Mouse (Mus musculus) lung, embryonic 14.5 days (tissue): ENCODE results near the gene Npl. TPM values are rescaled to one million over a fixed set of nuclear protein-coding genes. Genes with fewer than 3 reads are reported as not detected.
A peak's percentile ranks its signal among the peaks of the same experiment; 100 is the strongest.
"Not testable (repeated sequence)": the region's sequence is repeated elsewhere in the genome, so short reads cannot be mapped to it uniquely, and the experiment has no call there.

Experiments
- ATAC-seq: fragments of 200-750 bp; cut with Nextera tagmentation; 2 replicates; pipeline ENCODE4 v1.8.0; 2017; ENCODE audit warnings: mild to moderate bottlenecking, moderate TSS enrichment, moderate library complexity; ENCODE audit not compliant: insufficient read depth
- DNase-seq: peaks from one replicate; pipeline ENCODE4 v3.0.0-alpha.2; 2015
- H3K27ac ChIP-seq: fragments of 300-500 bp; sonication (generic); 2 replicates; pipeline ENCODE4 v1.5.1; 2014; ENCODE audit warnings: low read depth, mild to moderate bottlenecking, moderate library complexity
- H3K27me3 ChIP-seq: fragments of 300-500 bp; sonication (generic); 2 replicates; pipeline ENCODE4 v1.6.1; 2014; ENCODE audit warnings: low read length, control low read depth; ENCODE audit not compliant: insufficient read depth
- H3K36me3 ChIP-seq: fragments of 300-500 bp; sonication (generic); 2 replicates; pipeline ENCODE4 v1.6.1; 2014; ENCODE audit warnings: control low read depth; ENCODE audit not compliant: insufficient read depth
- H3K4me1 ChIP-seq: fragments of 300-500 bp; sonication (generic); 2 replicates; pipeline ENCODE4 v1.6.1; 2014; ENCODE audit warnings: antibody characterized with exemption, control low read depth; ENCODE audit not compliant: insufficient read depth
- H3K4me2 ChIP-seq: fragments of 300-500 bp; sonication (generic); 2 replicates; pipeline ENCODE4 v1.6.1; 2014; ENCODE audit warnings: mild to moderate bottlenecking
- H3K4me3 ChIP-seq: fragments of 300-500 bp; sonication (generic); 2 replicates; pipeline ENCODE4 v1.5.1; 2014; ENCODE audit warnings: low read depth, low read length
- H3K9ac ChIP-seq: fragments of 300-500 bp; sonication (generic); 2 replicates; pipeline ENCODE4 v1.6.1; 2014
- H3K9me3 ChIP-seq: fragments of 300-500 bp; sonication (generic); 2 replicates; pipeline ENCODE4 v1.6.1; 2016; ENCODE audit warnings: low read depth, low read length, control low read depth
- CTCF ChIP-seq: IDR thresholded peaks from 2 replicates; pipeline ENCODE4 v1.5.1; 2016; ENCODE audit warnings: antibody characterized with exemption, low read depth
- WGBS: fragments of 180-500 bp; shearing (Covaris S2); extraction: QIAGEN DNeasy Blood & Tissue Kit; methylation state at CpG from one replicate; pipeline ENCODE4 v1.1.7; 2014; 5-methylcytosine and 5-hydroxymethylcytosine counted together
- polyA plus RNA-seq: library from polyadenylated mRNA; unstranded; fragments of >200 nt; fragmentation: Nextera tagmentation; extraction: Ambion mirVana; gene quantifications from 2 replicates; pipeline ENCODE4 v1.2.1, GENCODE M21; 2014

The Npl gene
- polyA plus RNA-seq, 1 experiment from 2014 or later, result 8.1 TPM

DNA sequence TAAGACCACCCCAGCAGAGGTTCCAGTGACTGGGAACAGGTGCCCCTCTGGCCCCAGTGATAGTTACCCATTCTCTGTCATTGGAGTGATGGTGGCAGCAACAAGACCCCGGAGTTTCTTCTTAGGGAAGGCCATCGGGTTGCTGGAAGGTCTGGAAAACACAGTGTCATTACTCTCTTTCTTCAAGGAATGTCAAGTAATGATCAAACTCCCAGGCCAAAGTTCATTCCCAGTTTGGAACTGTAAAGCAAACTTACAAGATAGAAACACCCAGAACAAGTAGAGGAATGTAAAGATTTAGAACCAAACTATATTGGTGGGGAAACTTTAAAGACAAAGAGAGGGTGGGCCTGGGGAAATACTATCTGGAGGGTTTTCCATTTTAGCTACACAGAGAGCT is 4.6 kb downstream of the Npl start:
- H3K27me3 ChIP-seq, result no peaks in the 10 kb centered on the region
- WGBS, result 73% methylated on average over 2 of the region's 2 CpGs
- no peaks in the 10 kb centered on the region for H3K36me3 ChIP-seq
- no peak overlapping the region for H3K9ac ChIP-seq
- H3K9me3 ChIP-seq, result no peaks in the 10 kb centered on the region
- no peak overlapping the region for H3K4me2 ChIP-seq
- 0 out of 2 replicates have a peak, but pooled peaks cover 4% of the 10 kb centered on the region for H3K4me1 ChIP-seq
- TF ChIP-seq CTCF, result no peak
- ATAC-seq (no peak), DNase-seq (no peak)
- H3K27ac ChIP-seq, result no peak overlapping the region
- H3K4me3 ChIP-seq, result no peak overlapping the region

DNA sequence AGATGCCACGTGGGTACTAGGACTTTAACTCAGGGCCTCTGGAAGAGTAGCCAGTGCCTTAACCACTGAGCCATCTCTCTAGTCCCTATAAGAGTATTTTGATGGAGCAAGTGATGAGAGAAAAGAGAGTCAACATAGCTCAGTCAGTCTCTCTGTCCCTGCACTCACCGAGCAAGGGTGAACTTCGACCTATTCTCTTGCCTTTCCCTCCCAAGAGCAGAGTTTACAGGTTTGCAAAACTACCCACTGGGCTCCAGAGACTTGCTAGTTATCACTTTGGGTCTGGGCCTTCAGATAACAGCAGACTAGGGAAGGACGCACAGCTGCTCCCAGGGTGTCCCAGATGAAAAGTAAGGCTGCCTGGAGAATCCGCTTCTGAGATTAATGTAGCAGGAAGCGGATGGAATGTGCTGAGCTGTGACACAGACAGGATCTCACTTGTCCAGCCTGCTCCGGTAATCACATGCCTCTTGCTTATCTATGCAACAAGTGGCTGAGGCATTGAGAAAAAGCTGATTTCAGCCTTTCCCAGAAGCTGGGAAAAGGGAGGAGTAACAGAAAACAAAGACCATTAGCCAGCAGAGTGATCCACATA is 7.0 kb downstream of the Npl start:
- peak overlapping the region; percentile 50; the same call in 1 of the 2 replicates for H3K27ac ChIP-seq
- H3K4me1 ChIP-seq, result 0 out of 2 replicates have a peak, but pooled peaks cover 4% of the 10 kb centered on the region
- H3K9me3 ChIP-seq, result no peaks in the 10 kb centered on the region
- no peak overlapping the region; the same call in 1 of the 2 replicates for H3K9ac ChIP-seq
- no peak overlapping the region for H3K4me3 ChIP-seq
- DNase-seq (peak; percentile 72), ATAC-seq (peak; percentile 89; the same call in 1 of the 2 replicates)
- WGBS, result 13% methylated on average over 7 of the region's 7 CpGs
- H3K36me3 ChIP-seq, result no peaks in the 10 kb centered on the region
- no peaks in the 10 kb centered on the region for H3K27me3 ChIP-seq
- no peak for TF ChIP-seq CTCF
- H3K4me2 ChIP-seq, result no peak overlapping the region

DNA sequence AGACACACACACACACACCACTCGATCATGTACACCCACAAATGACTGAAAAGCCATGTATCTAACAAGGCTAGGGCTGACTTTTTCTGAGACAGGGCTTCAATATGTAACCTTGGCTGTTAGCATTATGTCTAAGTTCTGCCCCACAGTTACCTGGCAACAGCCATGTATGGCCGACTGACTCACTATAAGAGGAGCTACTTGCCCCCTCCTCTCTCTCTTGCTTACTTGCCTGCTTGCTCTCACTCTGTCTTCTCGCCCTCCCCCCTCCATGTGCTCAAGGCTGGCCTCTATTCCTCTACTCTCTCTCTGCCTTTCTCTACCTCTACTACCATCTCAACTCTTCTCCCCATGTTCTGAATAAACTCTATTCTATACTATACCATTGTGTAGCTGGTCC is 9.1 kb downstream of the Npl start:
- Histone ChIP-seq H3K9me3 (no peaks in the 10 kb centered on the region), H3K27ac (no peak overlapping the region), H3K4me1 (0 out of 2 replicates have a peak, but pooled peaks cover 4% of the 10 kb centered on the region), H3K9ac (no peak overlapping the region), H3K4me3 (no peak overlapping the region), H3K36me3 (no peaks in the 10 kb centered on the region), H3K27me3 (no peaks in the 10 kb centered on the region), H3K4me2 (no peak overlapping the region)
- no peak for TF ChIP-seq CTCF
- DNase-seq, result no peak
- 76% methylated on average over 3 of the region's 3 CpGs for WGBS
- no peak for ATAC-seq

DNA sequence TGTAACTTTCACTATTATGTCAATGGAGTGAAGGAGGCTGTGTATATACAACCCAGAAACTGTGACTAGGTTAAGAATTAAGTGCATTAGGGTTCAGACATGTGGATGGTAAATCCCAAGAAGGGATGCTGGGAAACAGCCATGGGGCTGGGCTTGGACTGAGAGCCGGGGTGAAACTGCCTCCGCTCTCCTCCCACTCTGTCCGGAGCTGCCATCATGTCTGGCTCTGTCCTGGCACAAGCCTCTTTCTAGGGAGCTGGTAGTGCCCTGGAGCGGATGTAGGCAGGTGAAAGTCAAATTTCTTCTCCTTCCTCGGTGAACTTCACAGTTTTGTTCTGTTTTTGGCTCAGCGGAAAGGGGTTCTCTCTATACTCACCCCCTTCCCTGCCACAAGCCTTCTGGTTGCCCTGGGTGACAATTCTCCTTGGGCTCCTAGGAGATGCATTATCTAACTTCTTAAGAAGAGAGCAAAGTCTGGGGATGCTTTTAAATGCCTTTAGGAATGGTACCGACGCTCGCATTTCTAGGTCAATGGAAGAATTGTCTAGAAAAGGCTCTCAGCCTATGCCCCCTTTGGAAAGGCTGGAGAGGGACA is 10.0 kb downstream of the Npl start:
- 74% methylated on average over 9 of the region's 9 CpGs for WGBS
- Histone ChIP-seq H3K9ac (no peak overlapping the region), H3K4me2 (no peak overlapping the region), H3K27me3 (no peaks in the 10 kb centered on the region), H3K27ac (no peak overlapping the region), H3K4me1 (0 out of 2 replicates have a peak, but pooled peaks cover 4% of the 10 kb centered on the region), H3K36me3 (no peaks in the 10 kb centered on the region), H3K9me3 (no peaks in the 10 kb centered on the region), H3K4me3 (no peak overlapping the region)
- DNase-seq (no peak), ATAC-seq (no peak)
- no peak for TF ChIP-seq CTCF

DNA sequence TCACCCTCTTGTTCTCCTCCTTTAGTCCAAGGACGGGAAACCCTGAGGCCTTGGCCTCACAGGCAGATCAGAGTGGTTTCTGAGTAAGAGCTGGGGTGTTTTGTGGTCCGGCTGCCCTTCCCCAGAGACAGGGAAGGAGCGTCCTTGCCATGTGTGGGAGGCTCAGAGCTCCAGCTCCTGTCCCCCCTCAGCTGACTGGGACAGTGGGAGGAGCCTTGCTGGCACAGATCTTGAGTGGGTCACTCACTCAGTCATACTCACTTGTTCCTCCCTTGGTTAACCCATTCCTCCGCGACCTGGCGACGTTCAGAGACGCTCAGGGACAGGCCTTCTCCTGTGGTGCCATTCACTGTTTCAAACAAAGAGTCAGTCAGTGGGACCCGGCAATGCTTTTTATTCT is 14.2 kb downstream of the Npl start:
- TF ChIP-seq CTCF, result no peak
- WGBS, result 67% methylated on average over 9 of the region's 9 CpGs
- no peak overlapping the region for H3K4me3 ChIP-seq

DNA sequence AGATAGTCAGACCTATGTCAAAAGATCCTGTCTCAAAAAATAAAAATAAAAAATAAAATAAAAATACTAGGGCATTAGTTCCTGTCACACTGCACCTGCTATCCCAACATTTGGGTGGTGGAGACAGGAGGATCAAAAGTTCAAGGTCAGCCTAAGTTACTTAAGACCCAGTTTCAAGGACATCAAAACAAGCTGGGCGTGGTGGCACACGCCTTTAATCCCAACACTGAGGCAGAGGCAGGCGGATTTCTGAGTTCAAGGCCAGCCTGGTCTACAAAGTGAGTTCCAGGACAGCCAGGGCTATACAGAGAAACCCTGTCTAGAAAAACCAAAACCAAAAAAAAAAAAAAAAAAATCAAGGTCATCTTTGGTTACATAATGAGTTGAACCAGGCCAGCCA is 16.9 kb downstream of the Npl start:
- not testable (repeated sequence) for H3K27ac ChIP-seq, H3K36me3 ChIP-seq, H3K27me3 ChIP-seq, H3K9ac ChIP-seq, H3K4me2 ChIP-seq, DNase-seq, H3K4me3 ChIP-seq, H3K4me1 ChIP-seq, ATAC-seq, H3K9me3 ChIP-seq
- WGBS, result 91% methylated on average over 3 of the region's 3 CpGs

More for the DNA sequence above, 14.2 kb downstream of the Npl start:
- Histone ChIP-seq H3K27ac (no peak overlapping the region), H3K36me3 (no peaks in the 10 kb centered on the region), H3K9ac (no peak overlapping the region), H3K27me3 (no peaks in the 10 kb centered on the region), H3K4me1 (no peaks in the 10 kb centered on the region), H3K9me3 (no peaks in the 10 kb centered on the region), H3K4me2 (no peak overlapping the region)
- no peak for ATAC-seq
- no peak for DNase-seq

DNA sequence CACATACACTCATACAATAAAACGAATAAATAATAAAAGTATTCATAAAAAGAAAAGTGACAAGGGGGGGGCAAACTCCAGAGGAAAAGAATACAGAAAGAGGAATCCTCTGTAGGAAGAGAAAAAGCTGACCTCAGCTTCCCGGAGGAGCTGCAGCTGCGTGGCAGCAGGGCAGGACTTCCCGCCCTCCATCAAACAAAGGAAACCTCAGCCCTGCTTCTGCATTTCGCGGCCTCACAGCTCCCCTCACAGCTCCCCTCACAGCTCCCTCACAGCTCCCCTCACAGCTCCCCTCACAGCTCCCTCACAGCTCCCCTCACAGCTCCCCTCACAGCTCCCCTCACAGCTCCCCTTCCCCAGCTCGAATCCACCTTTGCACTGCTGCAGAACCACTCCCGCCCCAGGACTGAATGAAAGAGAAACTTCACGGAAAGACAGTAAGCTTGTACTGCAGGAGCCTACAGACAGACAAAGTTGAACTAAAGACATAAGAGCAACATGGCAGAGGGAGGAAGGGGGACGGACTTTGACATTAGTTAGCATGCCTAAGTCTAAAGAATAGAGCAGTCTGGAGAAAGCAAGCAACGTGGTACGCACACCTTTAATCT is 17.5 kb downstream of the Npl start:
- Histone ChIP-seq H3K4me2 (peak overlapping the region; percentile 40), H3K36me3 (no peaks in the 10 kb centered on the region), H3K27me3 (no peaks in the 10 kb centered on the region), H3K4me3 (no peak overlapping the region; the same call in 1 of the 2 replicates), H3K9me3 (no peaks in the 10 kb centered on the region), H3K9ac (peak overlapping the region; percentile 3), H3K27ac (no peak overlapping the region; the same call in 1 of the 2 replicates), H3K4me1 (no peaks in the 10 kb centered on the region)
- DNase-seq, result peak; percentile 71
- peak; percentile 72; the same call in 1 of the 2 replicates for ATAC-seq
- 18% methylated on average over 12 of the region's 12 CpGs for WGBS
- no peak for TF ChIP-seq CTCF
